Mouse (Mus musculus): ENCODE measurements around the gene Sgce. TPM values are rescaled to one million over a fixed set of nuclear protein-coding genes. Genes with fewer than 3 reads are reported as not detected.
A peak's percentile ranks its signal among the peaks of the same experiment; 100 is the strongest.
"Not testable (repeated sequence)": the region's sequence is repeated elsewhere in the genome, so short reads cannot be mapped to it uniquely, and the experiment has no call there.

Gene Sgce
- total RNA-seq (2021), result 10 to 100 TPM; 30.0 to 30.1 TPM

DNA sequence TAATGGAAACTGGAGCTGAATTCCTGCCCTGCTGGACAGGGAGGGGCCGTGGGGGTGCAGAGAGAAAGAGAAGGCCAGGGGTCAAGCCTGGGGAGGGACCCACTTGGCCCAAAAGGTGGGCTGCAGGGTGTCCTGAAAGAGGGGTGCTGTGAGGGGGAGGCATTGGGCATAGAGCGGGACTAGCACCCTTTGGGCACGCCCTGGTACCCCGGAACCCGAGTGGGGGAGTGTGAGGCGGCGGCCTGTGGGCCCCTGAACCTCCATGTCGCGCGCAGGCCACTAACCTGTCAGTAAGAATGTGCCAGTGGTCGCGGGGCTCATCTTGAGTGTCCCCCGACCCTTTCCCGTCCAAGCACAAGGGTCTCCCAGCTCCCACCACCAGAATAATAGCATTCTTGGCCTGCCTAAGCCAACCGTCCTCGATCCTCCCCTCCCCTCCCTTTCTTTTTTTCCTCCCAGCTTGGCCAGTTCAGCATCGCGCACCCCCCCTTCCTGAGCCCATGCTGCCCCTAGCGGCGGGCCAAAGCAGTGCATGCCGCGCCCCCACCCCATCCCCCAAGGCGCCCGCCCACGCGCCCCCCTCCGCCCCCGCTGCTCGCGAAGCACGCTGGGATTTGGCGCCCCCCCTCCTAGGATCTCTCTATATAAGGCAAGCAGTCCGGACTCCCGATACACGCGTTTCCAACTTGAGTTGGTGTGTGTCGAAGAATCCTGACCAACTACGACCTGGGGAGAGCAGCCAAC lies at the start of gene Sgce, which contains the start of gene Peg10:
Gene Sgce, minus strand, starts transcription at position 512 of the 744 bp plus-strand sequence.
Gene Peg10, plus strand, starts transcription at position 611 of the 744 bp plus-strand sequence.
- peak; percentile 56 to 87 for DNase-seq (ENCODE audit: extremely low spot score in 1 of 2, low spot score in 2 of 2)
- intact Hi-C loops (cut with DNase I), result loop anchor here (5.0 to 10.0 kb wide), 4 partner anchors 158 to 1232 kb away; partner anchors contain the start of gene Ppp1r9a

DNA sequence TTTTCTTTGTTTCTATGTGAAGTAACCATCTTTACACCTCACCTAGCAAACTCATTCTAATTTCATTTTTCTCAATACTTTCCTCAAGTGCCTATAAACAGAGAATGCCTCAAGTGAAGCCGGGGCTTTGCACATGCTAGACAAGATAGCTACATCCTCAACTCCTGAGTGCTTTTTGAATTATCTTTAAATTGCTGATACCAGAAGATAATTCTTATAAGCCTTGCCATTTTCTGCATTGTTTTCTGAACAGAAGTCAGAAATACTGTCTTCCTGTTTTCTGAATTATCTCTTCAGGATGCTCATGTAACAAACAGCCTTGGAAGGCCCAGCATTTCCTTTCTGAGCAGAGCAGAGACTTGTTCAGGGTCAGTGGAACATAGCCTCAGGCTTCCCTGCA lies 49.3 kb upstream of the Sgce start:
- no peak for DNase-seq (ENCODE audit: extremely low spot score in 1 of 2, low spot score in 2 of 2)
- intact Hi-C loops (cut with DNase I), result no loop called here

DNA sequence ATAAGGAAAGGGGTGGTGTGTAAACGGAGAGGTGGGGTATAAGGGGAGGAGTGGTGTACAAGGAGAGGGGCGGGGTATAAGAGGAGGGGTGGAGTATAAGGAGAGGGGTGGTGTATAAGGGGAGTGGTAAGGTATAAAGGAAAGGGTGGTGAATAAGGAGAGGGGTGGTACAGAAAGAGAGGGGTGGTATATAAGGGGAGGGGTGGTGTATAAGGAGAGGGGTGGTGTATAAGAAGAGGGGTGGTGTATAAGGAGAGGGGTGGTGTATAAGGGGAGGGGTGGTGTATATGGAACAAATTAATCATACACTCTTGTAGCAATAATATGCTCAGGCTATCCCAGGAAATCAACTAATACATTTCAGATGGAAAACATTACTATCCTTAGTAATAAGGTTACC lies 15.2 kb upstream of the Sgce start:
- intact Hi-C loops (cut with DNase I), result no loop called here
- DNase-seq (ENCODE audit: extremely low spot score in 1 of 2, low spot score in 2 of 2), result no peak

DNA sequence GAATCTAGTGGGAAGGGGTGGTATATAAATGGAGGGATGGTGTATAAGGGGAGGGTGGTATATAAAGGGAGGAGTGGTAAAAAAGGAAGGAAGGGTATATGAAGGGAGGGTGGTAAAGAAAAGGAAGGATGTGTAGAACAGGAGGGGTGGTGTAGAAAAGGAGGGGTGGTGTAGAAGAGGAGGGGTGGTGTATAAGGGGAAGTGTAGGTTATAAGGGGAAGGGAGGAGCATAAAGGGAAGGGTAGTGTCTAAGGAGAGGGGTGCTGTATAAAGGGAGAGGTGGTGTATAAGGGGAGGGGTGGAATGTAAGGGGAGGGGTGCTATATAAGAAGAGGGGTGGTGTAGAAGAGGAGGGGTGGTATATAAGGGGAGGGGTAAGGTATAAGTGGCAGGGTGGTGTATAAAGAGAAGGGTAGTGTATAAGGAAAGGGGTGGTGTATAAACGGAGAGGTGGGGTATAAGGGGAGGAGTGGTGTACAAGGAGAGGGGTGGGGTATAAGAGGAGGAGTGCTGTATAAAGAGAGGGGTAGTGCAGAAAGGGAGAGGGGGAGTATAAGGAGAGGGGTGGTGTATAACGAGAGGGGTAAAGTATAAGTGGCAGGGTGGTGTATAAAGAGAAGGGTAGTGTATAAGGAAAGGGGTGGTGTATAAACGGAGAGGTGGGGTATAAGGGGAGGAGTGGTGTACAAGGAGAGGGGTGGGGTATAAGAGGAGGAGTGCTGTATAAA lies 14.6 kb upstream of the Sgce start:
- intact Hi-C loops (cut with DNase I); DNase-seq (ENCODE audit: extremely low spot score in 1 of 2, low spot score in 2 of 2): not testable (repeated sequence)

DNA sequence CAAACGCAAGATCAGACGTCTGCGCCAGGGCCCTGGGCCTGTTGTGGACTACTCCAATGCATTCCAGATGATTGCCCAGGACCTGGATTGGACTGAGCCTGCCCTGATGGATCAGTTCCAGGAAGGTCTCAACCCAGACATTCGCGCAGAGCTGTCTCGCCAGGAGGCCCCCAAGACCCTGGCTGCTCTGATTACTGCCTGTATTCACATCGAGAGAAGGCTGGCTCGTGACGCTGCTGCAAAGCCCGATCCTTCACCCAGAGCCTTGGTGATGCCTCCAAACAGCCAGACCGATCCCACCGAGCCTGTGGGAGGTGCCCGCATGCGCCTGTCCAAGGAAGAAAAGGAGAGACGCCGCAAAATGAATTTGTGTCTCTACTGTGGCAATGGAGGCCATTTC lies 7.9 kb upstream of the Sgce start:
- DNase-seq (ENCODE audit: extremely low spot score in 1 of 2, low spot score in 2 of 2), result no peak
- intact Hi-C loops (cut with DNase I), result no loop called here

DNA sequence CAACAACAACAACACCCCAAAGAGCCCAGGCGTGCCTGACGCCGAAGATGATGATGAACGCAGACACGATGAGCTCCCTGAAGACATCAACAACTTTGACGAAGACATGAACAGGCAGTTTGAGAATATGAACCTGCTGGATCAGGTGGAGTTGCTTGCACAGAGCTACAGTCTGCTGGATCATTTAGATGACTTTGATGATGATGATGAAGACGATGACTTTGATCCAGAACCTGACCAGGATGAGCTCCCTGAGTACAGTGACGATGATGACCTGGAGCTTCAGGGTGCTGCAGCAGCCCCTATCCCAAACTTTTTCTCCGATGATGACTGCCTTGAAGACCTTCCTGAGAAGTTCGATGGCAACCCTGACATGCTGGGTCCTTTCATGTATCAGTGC lies 7.3 kb upstream of the Sgce start:
- DNase-seq (ENCODE audit: extremely low spot score in 1 of 2, low spot score in 2 of 2), result no peak
- intact Hi-C loops (cut with DNase I), result no loop called here

DNA sequence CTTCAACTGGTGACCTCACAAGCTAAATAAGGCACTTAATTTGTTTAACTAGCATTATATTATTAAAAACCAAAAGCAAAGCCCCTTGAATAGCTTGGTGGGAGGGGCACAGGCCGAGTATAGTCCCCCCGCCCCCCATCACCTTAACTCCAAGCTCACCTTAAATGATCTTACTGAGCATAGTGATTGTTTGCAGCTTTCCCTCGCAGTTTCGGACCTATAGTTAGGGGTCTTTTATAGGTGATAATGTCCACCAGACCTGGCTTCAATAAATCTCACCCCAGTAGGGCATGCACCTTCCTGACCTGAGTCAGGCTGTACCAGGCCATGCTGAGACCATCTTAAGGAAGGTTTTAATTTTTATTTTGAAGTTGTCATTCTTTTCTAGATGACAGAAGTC lies 4.3 kb upstream of the Sgce start:
- DNase-seq (ENCODE audit: extremely low spot score in 1 of 2, low spot score in 2 of 2), result no peak
- intact Hi-C loops (cut with DNase I), result no loop called here

DNA sequence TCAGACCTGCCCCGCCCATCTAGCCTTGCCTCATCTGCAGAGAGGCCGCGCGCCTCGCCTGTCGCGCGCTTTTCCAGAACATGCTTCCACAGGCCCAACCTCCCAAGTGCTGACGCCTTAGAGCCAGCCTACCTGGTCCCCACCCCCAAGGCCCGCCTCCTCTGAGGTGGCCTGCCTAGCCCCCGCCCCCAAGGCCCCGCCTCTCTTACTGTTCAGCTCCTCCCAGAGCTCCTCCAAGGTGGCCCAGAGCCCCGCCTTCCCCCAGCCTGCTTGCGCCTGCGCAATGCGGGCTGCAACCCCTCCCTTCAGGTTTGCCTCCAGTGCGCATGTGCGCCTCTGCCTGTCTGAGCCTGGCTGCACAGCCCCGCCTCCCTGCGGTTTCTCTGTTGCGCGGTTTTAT lies 2.1 kb upstream of the Sgce start:
- intact Hi-C loops (cut with DNase I), result loop anchor here (5.0 to 10.0 kb wide), 4 partner anchors 156 to 1234 kb away; partner anchors contain the start of gene Ppp1r9a
- DNase-seq (ENCODE audit: extremely low spot score in 1 of 2, low spot score in 2 of 2), result peak; percentile 91 to 97

DNA sequence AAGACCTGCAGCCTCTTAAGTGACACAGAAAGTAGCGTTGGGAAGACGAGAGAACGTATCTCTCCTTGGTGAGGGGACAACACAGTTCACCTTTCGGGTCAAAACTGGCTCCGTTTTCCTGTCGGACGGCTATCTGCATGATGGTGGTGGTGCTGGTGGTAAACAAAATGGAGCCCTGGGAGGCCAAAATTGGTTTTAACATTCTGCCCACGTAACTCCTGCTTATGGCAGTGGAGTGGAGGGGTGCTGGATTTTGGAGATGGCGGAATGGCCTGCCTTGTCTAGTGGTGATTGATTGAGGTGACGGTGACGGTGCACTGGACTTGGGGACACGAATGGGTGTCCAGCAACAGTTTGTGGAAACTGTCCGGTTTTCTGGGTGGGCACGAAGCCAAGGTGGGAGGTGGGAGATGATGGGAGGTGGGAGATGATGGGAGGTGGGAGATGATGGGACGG lies 1.5 kb upstream of the Sgce start:
- intact Hi-C loops (cut with DNase I), result loop anchor here (5.0 to 10.0 kb wide), 4 partner anchors 156 to 1234 kb away; partner anchors contain the start of gene Ppp1r9a
- DNase-seq (ENCODE audit: extremely low spot score in 1 of 2, low spot score in 2 of 2), result no peak

DNA sequence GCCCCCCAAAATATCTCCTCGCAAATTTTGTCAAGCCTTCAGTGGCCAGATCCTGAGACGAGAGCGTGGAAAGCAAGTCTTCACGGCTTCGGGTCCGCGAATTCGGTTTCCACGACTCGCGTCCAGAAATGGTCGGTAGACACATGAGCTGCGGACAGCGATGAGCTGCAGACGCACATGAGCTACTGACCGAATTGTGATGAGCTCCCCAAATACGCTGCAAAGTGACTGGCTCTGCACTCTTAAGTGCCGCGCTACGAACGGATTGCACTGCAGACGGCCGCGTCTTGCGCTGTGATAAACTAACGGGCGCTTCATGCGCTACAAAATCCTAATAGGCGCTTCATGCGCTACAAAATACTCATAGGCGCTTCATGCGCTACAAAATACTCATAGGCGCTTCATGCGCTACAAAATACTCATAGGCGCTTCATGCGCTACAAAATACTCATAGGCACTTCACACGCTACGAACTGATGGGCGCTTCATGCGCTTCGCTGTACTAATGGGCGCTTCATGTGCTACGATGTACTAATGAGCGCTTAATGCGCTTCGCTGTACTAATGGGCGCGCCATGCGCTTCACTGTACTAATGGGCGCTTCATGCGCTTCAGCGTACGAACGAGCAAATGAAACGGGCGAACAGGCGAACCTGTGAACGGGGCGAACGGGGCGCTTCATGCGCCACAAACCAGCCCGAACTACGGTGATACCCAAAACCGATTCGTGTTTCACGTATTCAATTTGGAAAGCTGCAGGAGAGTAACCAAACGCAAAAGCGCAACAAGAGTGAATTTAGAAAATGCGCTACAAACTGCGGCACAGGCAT lies 884 bp upstream of the Sgce start:
- intact Hi-C loops (cut with DNase I), result loop anchor here (5.0 to 10.0 kb wide), 4 partner anchors 157 to 1233 kb away; partner anchors contain the start of gene Ppp1r9a
- peak; percentile 35 to 40 for DNase-seq (ENCODE audit: extremely low spot score in 1 of 2, low spot score in 2 of 2)

DNA sequence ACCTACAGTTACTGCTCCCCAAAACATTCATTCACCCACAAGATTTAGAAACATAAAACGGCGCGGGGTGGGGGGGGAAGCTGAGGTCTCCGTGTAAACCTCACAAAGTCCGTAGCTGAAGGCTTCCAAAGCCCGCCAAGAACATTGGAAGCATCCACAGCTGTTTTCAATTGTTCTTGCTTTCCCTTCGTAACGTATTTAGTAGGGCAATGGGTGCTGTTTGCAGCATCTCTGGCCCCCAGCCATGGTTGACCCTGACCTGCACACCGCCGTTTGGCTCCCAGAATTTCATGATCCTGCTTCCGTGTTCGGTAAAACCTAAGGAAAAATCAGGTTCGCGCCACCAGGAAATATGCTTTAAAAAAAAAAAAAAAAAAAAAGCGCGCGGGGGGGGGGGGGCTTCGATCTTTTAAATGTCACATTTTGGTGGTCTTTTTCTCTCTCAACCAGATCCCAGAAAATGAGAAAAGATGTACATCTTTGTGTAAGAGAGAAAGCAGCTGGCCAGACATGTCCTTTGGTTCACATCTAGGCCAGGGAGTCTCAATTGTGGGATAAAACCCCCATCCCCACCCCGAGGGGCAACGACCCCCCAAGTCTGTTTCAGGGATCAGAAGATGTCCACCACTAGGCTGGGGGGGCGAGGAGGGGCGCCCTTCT lies 841 bp downstream of the Sgce start:
- DNase-seq (ENCODE audit: extremely low spot score in 1 of 2, low spot score in 2 of 2), result peak in 1 of 2 experiments; percentile 45
- intact Hi-C loops (cut with DNase I), result loop anchor here (5.0 to 10.0 kb wide), 4 partner anchors 159 to 1231 kb away; partner anchors contain the start of gene Ppp1r9a

DNA sequence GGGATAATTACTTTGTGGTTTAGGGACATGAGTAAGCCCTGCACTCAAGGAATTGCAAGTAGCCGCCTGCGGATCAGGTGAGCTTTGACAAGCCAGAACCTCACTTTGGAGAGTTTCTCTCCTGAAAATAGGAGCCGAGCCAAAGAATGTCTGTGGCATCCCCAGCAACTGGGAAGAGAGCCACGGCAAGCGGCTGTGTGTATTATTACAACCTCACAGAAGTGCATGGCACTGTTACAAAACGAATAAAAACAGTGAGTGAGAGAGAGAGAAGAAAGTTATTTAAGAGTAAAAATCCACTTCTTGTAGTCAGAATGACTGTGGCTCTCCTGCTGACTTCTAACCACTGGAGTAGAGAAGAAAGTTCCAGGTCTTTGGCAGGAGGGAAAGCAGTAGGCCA lies 6.5 kb downstream of the Sgce start:
- DNase-seq (ENCODE audit: extremely low spot score in 1 of 2, low spot score in 2 of 2), result peak in 1 of 2 experiments; percentile 59
- intact Hi-C loops (cut with DNase I), result loop anchor here (10.0 kb wide), 2 partner anchors 164 to 1226 kb away; partner anchors contain the start of gene Ppp1r9a

DNA sequence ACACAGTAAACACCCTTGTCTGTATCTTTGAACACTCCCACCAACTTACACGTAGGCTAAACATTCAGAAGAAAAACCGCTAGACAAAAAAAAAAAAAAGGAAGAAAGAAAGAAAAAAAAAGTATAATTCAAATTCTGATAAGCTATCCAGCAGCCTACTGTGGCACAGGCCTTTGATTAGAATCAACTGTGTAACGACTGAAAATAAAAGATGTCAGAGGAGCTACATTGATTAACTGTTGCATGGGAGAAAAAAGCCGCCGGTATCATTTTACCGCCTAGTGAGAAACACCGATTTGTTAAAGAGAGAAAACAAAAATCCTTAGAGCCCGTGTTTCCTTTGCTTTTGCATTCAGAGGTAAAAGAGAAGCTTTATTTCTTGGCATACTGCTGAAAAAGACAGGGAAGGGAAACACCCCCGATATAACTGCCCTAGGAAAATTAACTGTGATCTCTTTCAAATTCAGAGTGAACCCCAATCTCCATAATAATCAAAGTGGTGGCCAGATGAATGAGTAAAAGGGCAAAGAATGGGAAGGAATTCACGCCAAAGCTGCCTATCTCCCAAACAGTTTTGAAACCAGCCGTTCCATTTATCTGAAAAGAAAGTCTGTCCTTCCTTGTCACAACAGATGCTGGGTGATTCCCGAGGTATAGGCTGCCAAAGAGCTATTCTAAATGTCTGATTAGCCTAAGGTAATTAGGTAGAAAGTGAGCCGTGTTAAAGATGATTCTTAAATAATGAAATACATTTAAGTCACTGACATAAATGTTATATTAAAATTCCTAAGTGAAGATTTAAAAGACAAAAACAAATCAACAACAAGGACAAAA lies 7.3 kb downstream of the Sgce start:
- intact Hi-C loops (cut with DNase I), result loop anchor here (10.0 kb wide), 2 partner anchors 165 to 1225 kb away; partner anchors contain the start of gene Ppp1r9a
- no peak for DNase-seq (ENCODE audit: extremely low spot score in 1 of 2, low spot score in 2 of 2)

DNA sequence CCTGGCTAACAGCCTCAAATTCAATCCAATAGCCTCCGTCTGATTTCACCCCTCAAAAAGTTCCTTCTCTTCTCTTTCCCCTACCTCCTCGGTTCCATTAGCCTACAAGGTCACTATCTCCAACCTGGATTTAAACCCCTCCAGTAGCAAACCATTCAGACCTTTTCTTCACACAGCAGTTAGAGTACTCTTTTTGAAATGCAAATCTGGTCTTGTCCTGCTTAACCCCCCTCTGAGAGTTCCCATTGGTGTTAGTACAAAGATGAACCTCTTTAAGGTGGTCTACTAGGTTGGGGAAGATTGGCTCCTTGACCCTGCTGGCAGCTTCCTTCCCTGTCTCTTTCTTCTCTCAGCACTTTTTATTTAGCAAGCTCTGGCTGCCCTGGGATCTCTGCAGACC lies 8.3 kb downstream of the Sgce start:
- DNase-seq (ENCODE audit: extremely low spot score in 1 of 2, low spot score in 2 of 2), result no peak
- intact Hi-C loops (cut with DNase I), result no loop called here

DNA sequence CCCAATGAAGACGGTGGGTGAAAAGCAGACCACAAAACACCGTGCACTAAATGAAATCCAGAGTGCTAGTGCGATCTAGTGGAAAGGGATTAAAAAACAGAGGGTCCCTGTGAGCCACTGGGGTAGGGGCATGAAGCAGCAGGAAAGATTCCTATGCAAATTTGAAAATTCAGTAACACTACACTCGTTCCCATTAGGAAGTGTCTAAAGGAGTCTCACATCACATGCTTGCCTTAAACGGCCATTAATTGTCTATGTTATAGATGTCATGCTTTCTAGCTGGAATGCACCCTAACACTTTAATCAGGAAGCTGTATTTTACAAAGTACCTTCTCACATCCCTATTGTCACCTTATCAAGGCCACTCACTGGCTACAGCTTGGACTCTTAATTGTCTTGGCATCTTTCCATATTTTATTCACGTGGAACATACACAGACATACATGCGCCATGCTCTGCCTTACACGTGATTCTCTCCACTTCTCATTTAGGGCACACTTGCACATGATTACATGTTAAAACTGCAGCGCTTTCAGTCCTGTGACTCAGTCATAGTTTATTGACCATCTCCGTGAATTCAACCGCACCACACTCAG lies 8.9 kb downstream of the Sgce start:
- intact Hi-C loops (cut with DNase I), result no loop called here
- DNase-seq (ENCODE audit: extremely low spot score in 1 of 2, low spot score in 2 of 2), result no peak

DNA sequence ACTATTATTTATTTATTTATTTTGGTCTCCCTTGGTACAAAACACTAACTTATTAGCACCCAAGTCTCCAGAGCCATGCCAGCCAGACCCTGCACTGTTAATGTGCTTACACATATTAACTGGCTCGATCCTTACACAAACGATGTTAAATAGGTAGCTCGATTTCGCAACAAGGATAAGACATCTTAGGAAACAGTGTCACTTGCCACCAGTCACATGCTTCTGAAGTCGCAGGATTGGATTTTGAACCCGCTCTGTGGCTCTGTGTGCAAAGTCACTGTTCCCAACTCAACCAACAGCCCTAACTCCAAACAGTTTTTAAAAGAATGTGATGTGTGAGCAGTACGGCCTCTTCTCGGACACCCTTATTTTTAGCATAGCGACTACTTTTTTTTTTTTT lies 10.6 kb downstream of the Sgce start:
- DNase-seq (ENCODE audit: extremely low spot score in 1 of 2, low spot score in 2 of 2), result no peak
- intact Hi-C loops (cut with DNase I), result no loop called here

DNA sequence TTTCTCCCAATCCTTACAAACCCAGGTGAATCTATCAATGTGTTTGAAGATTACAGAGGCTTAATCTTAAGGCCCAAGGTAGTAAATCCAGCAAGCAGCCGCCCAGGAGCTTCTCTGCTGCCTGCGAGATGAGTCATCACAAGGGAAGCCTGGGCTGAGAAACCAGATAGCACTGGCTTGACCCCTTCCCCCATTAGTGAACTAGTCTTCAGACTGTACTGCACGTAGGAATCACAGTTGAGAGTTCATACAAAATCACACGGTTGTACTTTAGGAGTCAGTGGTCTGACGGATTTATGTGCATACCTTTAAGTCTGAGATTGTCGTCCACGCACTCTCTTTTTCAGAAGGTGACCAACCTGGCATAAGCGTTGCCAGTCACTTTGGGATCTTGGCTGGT lies 13.8 kb downstream of the Sgce start:
- DNase-seq (ENCODE audit: extremely low spot score in 1 of 2, low spot score in 2 of 2), result no peak
- intact Hi-C loops (cut with DNase I), result no loop called here

All from left cerebral cortex, postnatal 10 days (tissue).